Mouse (Mus musculus): ENCODE measurements at regions not wholly inside any gene's neighbourhood (a gene's known extent, or its start where the extent isn't known, plus 50 kb on each side); places are given as distances from the start of the nearest gene placed in this dataset.
"Not testable (repeated sequence)": the region's sequence is repeated elsewhere in the genome, so short reads cannot be mapped to it uniquely, and the experiment has no call there.

DNA sequence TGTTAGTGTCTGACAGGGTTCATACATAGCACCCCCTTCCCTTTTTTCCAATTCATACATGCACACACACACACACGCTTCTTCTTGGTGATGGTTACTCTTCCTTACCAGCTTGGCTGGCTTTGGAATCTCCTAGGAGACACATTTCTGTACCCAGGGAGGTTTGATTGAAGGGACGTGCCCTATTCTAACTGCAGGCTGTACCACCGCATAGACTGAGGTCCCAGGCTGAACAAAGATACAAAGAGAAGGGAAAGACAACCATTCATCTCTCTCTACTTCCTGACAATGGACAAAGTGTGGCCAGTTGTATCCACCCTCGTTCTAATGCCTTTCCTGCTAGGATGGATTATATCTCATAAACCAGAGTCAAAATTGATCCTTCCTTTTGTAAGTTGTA is 100.0 kb downstream of the Raet1d start:
- DNase-seq (ENCODE audit: low read depth, low spot score): not testable (repeated sequence)

DNA sequence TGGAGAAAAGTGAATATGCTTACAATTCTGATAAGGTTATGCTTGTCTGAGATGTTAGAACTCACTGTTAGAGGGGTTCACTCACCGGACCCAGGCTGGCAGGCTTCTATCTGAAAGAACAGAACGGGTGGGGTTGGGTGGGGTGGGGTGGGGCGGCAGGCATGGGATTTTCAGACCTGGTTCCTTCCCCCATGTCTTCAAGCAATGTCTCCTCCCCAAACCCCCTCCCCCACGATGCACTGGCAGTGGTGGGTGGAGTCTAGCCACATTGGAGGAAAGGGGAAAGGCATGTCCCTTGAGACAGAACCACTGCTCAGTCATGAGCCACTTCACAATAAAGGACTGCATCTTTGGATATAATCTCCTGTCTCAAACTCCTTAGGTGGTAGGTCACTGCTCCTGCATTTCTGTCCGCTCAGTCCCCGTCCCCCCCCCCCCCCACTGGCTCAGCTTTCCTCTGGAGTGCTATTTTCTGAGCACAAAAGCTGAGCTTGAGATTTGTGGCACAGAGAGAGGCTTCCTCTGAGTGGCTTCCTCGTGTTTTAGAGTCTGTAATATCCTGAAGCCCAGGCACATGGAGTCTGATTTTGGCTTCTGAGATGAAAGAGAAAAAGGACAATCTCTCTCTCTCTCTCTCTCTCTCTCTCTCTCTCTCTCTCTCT is 100.6 kb downstream of the Raet1d start:
- not testable (repeated sequence) for DNase-seq (ENCODE audit: low read depth, low spot score)

DNA sequence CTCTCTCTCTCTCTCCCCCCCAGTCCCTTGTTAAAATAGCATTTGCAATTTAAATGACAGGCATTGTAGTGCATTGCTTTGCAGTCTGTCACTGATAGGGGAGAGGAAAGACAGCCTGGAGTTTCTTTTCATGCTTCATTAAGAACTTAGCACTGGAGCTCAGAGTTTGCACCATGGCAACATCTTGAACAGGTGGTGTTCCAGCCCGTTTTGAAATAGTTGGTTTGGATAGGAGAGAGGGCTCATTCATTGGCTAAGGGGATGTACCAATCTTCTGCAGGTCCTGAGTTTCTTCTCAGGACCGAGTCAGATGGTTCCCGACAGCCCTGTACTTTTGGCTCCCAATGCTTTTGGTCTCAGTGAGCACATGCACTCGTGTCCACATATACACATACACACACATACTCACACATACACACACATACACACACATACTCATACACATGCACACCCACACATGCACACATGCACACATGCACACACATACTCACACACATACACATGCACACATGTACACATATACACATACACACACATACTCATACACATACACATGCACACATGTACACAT is 101.2 kb downstream of the Raet1d start:
- DNase-seq (ENCODE audit: low read depth, low spot score): not testable (repeated sequence)

DNA sequence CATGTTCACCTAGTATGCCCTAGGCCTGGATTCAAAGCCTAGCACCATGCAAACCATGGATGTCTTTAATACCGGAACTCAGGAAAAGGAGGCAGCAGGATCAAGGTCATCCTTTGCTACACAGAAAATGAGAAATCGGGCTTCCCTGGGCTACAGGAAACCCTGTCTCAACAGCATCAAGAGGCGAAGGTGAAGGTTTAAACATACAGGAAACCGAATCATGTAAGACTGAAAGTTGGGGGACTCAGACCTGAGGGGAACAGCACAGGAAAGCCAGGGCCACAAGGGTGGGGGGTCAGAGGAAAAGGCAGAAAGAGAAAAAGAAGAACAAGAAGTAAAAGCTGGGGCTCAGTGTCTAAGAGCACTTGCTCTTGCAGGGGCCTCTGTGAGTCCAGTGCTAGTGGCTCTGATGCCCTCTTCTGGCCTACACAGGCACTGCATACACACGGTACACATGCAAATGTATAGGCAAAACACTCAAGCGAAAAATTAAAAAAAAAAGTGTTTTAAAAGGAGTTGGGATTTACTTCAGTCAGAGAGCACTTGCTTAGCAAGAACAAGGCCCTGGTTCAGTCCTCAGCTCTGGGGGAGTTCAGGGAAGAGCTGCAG is 111.5 kb downstream of the Raet1d start:
- not testable (repeated sequence) for DNase-seq (ENCODE audit: low read depth, low spot score)

DNA sequence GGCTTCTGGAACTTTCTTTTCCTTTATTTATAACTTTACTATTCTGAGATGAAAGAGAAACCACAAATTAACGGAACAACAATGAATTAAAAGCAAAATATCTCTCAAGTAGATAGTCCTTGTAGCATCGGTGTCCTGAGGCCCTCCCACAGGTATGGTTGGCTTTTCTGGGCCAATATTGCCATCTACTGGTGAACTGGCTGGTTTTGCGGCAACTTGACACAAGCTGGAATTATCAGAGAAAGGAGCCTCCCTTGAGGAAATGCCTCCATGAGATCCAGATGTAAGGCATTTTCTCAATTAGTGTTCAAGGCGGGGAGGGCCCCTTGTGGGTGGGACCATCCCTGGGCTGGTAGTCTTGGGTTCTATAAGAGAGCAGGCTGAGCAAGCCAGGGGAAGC is 119.5 kb downstream of the Raet1d start:
- DNase-seq (ENCODE audit: low read depth, low spot score): peak; percentile 37

DNA sequence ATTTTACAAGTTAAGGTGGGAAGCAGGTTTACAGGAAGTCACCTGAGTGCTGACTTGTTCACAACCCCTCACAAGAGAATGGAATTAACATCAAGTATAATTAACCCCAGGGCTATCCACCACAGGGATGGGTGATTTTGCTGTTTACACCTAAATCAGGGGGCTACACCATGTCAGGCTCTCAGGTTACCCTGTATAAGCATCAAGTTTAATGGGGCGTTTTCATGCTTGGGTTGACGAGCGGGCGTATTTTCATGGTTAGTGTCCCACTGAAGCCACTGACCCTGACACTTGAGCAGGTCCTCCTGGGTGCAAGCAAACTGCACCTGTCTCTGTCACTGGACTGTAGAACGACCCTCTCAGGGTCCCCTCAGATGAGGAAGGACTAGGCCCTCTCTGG is 126.7 kb downstream of the Raet1d start:
- not testable (repeated sequence) for DNase-seq (ENCODE audit: low read depth, low spot score)

DNA sequence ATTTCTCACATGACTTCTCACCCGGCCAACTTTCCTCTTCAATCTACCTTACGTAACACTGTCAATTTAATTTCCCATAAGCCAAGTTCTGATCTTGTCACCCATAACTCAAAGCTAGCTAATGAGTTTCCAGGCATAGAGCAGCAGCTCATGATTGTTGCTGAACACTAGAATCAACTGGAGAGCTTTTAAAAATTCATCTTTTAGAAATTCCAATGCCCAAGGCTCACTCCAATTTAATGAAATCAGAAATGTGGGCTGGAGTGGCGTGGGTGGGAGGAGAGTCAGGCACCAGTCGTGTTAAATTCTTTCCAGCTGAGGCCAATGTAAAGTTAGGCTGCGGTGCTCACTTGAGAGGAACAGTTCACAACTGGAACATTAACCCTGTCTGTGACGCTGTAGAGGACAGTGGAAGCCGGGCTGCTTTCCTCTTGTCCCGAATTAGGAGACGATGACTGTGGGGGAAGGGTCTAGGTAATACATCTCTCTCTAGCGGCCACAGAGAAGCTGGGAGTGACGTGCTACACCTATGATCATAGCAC is 131.5 kb downstream of the Raet1d start:
- DNase-seq (ENCODE audit: low read depth, low spot score): not testable (repeated sequence)

DNA sequence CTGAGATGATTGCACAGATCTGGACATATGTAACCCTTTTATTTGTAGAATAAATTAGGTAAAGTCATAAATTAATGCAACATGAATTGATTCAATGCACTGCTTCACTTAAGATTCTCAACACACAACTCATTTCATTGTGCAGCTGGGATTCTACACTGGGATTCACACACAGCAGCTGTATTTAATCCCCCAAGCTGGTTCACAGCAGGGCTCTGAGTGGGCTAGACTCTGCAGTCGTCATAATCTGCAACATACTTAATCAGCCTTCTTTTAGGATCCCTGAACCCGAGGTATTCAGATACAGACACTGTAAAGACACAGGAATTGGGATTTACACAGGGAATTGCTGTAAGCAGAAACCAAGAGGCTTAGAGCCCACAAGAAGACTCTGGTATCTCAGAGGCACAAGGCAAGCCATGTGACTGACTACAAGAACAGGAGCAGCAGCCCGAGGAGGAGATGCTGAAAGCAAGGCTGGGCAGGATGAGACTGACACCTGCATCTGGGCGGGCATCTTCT is 135.7 kb downstream of the Raet1d start:
- no peak for DNase-seq (ENCODE audit: low read depth, low spot score)

Data from CD4-positive helper T cell, adult 2 months (primary cell).